Mouse (Mus musculus) stomach, postnatal 0 days (tissue): ENCODE measurements around the gene Dlgap5.

ENCODE experiments used
- CTCF ChIP-seq: IDR thresholded peaks from 2 replicates; pipeline ENCODE4 v1.5.1; 2016; ENCODE audit warnings: antibody characterized with exemption, low read depth, mild to moderate bottlenecking, moderate library complexity
- EP300 ChIP-seq: optimal IDR thresholded peaks from 2 replicates; pipeline ENCODE3; 2016; ENCODE audit warnings: antibody characterized with exemption

DNA sequence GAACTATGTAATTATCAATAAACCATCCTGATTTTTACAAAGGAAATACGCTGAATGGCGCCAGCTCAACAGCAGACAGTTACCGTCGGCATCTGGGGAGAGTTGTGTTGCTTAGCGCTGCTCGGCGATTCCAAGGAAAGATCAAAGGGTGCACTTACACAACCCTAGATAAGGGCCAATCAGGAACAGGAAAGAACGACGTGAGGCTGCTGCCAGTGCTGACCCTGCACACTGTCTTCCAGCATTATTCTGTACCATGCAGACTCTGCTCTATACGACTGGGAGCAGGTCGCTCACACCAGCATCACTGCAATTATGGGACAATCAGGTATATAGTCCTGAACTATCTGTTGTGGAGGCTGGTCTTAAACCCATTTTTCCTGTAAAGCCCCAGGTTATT is 32.1 kb downstream of the Dlgap5 start:
- TF ChIP-seq CTCF (no peak), EP300 (no peak)
